Mouse (Mus musculus) heart, embryonic 13.5 days (tissue): ENCODE results near the gene Tmub1. TPM values are rescaled to one million over a fixed set of nuclear protein-coding genes. Genes with fewer than 3 reads are reported as not detected.

Experiments
- ATAC-seq: fragments of 200-750 bp; cut with Nextera tagmentation; 2 replicates; pipeline ENCODE4 v1.8.0; 2017; ENCODE audit warnings: moderate TSS enrichment; ENCODE audit not compliant: insufficient number of reproducible peaks, low FRiP score, low TSS enrichment; ENCODE audit errors: extremely low read depth
- H3K27ac ChIP-seq: fragments of 300-500 bp; sonication (generic); replicated peaks from 2 replicates; pipeline ENCODE4 v1.5.1; 2015; ENCODE audit warnings: moderate library complexity, mild to moderate bottlenecking, inconsistent platforms
- H3K27me3 ChIP-seq: fragments of 300-500 bp; sonication (generic); replicated peaks from 2 replicates; pipeline ENCODE4 v1.6.1; 2015; ENCODE audit warnings: mild to moderate bottlenecking, inconsistent platforms
- H3K36me3 ChIP-seq: fragments of 300-500 bp; sonication (generic); 2 replicates; pipeline ENCODE4 v1.6.1; 2015; ENCODE audit warnings: mild to moderate bottlenecking, inconsistent platforms
- H3K4me1 ChIP-seq: fragments of 300-500 bp; sonication (generic); 2 replicates; pipeline ENCODE4 v1.6.1; 2015; ENCODE audit warnings: inconsistent platforms
- H3K4me2 ChIP-seq: fragments of 300-500 bp; sonication (generic); 2 replicates; pipeline ENCODE4 v1.6.1; 2015; ENCODE audit warnings: inconsistent platforms, mild to moderate bottlenecking, moderate library complexity
- H3K4me3 ChIP-seq: fragments of 300-500 bp; sonication (generic); 2 replicates; pipeline ENCODE4 v1.5.1; 2015; ENCODE audit warnings: moderate library complexity, mild to moderate bottlenecking, inconsistent platforms
- H3K9ac ChIP-seq: fragments of 300-500 bp; sonication (generic); 2 replicates; pipeline ENCODE4 v1.6.1; 2015; ENCODE audit warnings: inconsistent platforms, mild to moderate bottlenecking, moderate library complexity
- H3K9me3 ChIP-seq: fragments of 300-500 bp; sonication (generic); 2 replicates; pipeline ENCODE4 v1.6.1; 2016; ENCODE audit warnings: inconsistent platforms
- WGBS: fragments of 180-500 bp; shearing (Covaris S2); methylation state at CpG from one replicate; pipeline ENCODE4 v1.1.7; 2015; ENCODE audit warnings: mixed read lengths; 5-methylcytosine and 5-hydroxymethylcytosine counted together
- polyA plus RNA-seq: library from polyadenylated mRNA; unstranded; fragments of >200 nt; fragmentation: Nextera tagmentation; extraction: Ambion mirVana; gene quantifications from 2 replicates; pipeline ENCODE4 v1.2.1, GENCODE M21; 2015

Tmub1 gene
- polyA plus RNA-seq, 1 experiment from 2014 or later = 16.2 TPM

DNA sequence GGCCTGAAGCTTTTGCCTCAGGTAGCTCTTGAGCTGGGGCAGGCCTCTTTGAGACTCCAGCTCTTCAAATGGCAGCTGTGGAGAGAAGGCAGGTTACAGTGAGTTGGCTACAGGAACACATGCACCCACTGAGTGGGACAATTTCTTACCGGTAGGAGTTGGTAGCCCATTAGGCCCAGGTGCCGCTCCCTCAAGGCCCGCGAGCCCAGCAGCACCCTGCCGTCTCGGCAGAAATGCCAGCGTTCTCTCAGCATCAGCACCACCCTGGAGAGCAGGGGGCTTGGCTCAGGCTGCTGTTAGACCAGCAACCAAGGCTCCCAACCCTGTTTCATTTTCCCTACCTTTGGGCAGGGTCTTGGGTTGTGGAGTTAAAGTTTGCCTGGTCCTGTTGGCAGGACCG, 6.5 kb downstream of the Tmub1 start:
- 91% methylated on average over 8 of the region's 8 CpGs for WGBS
- Histone ChIP-seq H3K27ac (no peak overlapping the region), H3K9ac (no peak overlapping the region), H3K27me3 (no peaks in the 10 kb centered on the region), H3K4me1 (peaks cover 20% of the 10 kb centered on the region), H3K9me3 (no peaks in the 10 kb centered on the region), H3K4me2 (no peak overlapping the region), H3K4me3 (no peak overlapping the region), H3K36me3 (peaks cover 74% of the 10 kb centered on the region)
- no peak for ATAC-seq

DNA sequence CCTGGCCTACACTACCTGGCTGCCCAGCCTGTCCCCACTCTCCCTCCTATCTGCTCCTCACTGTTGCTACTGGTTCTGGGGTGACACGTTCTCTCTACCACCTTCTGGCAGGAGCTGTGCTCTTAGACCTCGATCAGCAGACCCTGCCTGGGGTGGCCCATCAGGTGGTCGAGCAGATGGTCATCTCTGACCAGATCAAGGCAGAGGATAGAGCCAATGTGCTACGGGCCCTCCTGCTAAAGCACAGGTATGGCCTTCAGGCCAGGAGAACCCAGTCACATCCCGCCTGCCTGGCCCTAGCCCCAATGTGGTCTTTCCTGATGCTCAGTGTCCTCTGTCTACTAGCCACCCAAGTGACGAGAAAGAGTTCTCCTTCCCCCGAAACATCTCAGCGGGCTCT, 13.7 kb downstream of the Tmub1 start:
- H3K9me3 ChIP-seq = no peaks in the 10 kb centered on the region
- H3K4me2 ChIP-seq = no peak overlapping the region
- no peak for ATAC-seq
- H3K27me3 ChIP-seq = no peaks in the 10 kb centered on the region
- no peak overlapping the region for H3K4me3 ChIP-seq
- peaks cover 96% of the 10 kb centered on the region for H3K36me3 ChIP-seq
- H3K9ac ChIP-seq = peak overlapping the region; percentile 19; the same call in 1 of the 2 replicates
- H3K27ac ChIP-seq = peak overlapping the region; percentile 53; the same call in 1 of the 2 replicates
- H3K4me1 ChIP-seq = peaks cover 16% of the 10 kb centered on the region
- 84% methylated on average over 8 of the region's 8 CpGs for WGBS

DNA sequence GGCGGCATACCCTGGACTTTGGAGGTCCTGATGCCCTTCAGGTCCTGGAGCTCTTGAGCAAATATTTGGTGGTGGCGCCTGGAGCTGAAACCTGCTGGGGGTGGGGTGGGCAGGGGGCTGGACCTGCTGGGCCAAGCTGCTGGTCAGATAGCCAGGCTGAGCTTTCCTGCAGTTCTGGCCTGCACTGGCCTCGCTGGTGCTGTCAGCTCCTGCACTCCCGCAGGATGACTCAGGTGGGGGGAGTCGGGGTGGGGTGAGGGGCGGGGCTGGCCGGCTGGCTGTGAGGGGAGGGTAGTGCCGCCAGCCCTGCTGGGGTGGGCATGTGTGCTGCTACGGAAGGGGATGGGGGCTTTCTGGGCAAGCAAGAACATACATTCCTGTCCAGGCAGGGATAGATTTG, 19.1 kb downstream of the Tmub1 start:
- Histone ChIP-seq H3K4me1 (peaks cover 54% of the 10 kb centered on the region), H3K9ac (peak overlapping the region; percentile 91), H3K4me2 (peak overlapping the region; percentile 96), H3K27me3 (no peaks in the 10 kb centered on the region), H3K27ac (0 out of 2 replicates have a peak overlapping the region, but pooled peaks have one; percentile 5), H3K36me3 (peaks cover 45% of the 10 kb centered on the region), H3K9me3 (no peaks in the 10 kb centered on the region), H3K4me3 (0 out of 2 replicates have a peak overlapping the region, but pooled peaks have one; percentile 3)
- 21% methylated on average over 9 of the region's 9 CpGs for WGBS
- ATAC-seq = no peak

DNA sequence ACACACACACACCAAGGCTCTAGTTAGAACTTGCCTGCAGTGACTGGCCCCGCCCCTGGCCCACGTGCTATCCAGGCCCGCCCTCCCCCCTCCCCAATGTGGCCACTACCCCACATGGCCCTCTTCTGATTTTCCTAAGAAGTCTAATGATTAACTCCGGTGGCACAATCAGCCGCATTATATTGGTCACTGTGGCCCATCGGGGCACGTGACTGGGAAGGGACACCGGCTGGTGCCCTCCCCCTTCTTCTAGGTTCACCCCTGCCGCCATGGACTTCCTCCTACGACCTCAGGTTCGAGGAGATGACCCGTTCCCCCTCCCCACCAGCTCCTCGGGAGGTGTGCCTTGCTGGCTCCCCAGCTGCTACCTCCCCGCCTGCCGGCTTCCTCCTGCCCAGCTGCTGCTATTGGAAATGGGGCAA, 19.7 kb downstream of the Tmub1 start:
- 0 out of 2 replicates have a peak overlapping the region, but pooled peaks have one; percentile 3 for H3K4me3 ChIP-seq
- H3K9me3 ChIP-seq = no peaks in the 10 kb centered on the region
- 14% methylated on average over 15 of the region's 15 CpGs for WGBS
- H3K9ac ChIP-seq = peak overlapping the region; percentile 91
- H3K4me2 ChIP-seq = peak overlapping the region; percentile 96
- H3K27me3 ChIP-seq = no peaks in the 10 kb centered on the region
- peaks cover 49% of the 10 kb centered on the region for H3K4me1 ChIP-seq
- H3K36me3 ChIP-seq = peaks cover 39% of the 10 kb centered on the region
- 0 out of 2 replicates have a peak overlapping the region, but pooled peaks have one; percentile 5 for H3K27ac ChIP-seq
- ATAC-seq = no peak

GRCm38 (mm10) chr5:24427285-24427633, 20.4 kb downstream of the Tmub1 start:
- WGBS = 27% methylated on average over 12 of the region's 12 CpGs
- Histone ChIP-seq H3K9ac (peak overlapping the region; percentile 91; the same call in 1 of the 2 replicates), H3K9me3 (no peaks in the 10 kb centered on the region), H3K27me3 (no peaks in the 10 kb centered on the region), H3K36me3 (peaks cover 31% of the 10 kb centered on the region), H3K4me3 (peak overlapping the region; percentile 81), H3K4me1 (peaks cover 51% of the 10 kb centered on the region), H3K27ac (no peak overlapping the region), H3K4me2 (peak overlapping the region; percentile 96)
- ATAC-seq = no peak

DNA sequence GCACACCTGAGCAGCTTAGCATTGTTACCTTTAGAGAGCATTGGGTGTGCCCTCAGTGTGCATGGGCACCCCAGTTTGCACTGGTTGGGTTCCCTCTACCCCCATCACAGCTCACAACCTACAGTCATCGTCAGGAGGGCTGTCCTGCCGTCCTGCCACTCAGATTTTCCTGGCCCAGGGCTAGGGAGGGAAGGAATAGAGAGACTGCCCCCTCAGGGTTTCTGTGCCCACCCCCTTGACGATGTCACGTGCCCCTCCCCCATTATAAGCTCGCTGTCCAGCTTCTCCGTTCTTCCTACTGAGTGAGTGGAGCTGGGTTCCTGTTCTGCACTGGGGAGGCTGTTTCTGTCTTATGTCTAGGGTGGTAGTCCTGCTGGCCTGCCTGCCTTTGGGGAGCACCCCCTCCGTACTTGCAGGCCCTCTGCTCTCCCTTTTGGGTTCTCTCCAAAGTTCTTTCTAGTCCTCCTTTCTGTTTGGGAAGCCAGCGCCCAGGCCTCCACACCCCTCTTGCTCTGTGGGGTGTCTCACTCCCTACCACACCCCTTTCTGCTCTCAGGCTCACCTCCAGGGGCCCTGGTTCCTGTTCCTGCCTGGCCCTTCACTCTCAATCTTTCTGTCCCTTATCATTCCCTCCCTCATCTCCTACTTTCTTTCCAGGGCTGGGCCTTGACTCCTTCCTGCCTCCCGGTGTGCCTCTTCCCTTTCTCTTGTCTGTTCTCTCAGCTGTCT, 20.9 kb downstream of the Tmub1 start:
- Histone ChIP-seq H3K4me2 (peak overlapping the region; percentile 96), H3K36me3 (peaks cover 30% of the 10 kb centered on the region), H3K27ac (no peak overlapping the region), H3K9ac (peak overlapping the region; percentile 91), H3K27me3 (no peaks in the 10 kb centered on the region), H3K9me3 (no peaks in the 10 kb centered on the region), H3K4me3 (peak overlapping the region; percentile 81), H3K4me1 (peaks cover 51% of the 10 kb centered on the region)
- WGBS = 18% methylated on average over 9 of the region's 9 CpGs
- no peak for ATAC-seq

- H3K9me3 ChIP-seq = no peaks in the 10 kb centered on the region
- 3% methylated on average over 10 of the region's 10 CpGs for WGBS
- H3K4me1 ChIP-seq = peaks cover 51% of the 10 kb centered on the region
- H3K27me3 ChIP-seq = no peaks in the 10 kb centered on the region
- H3K9ac ChIP-seq = peak overlapping the region; percentile 91
- H3K4me3 ChIP-seq = peak overlapping the region; percentile 81
- ATAC-seq = no peak
- H3K4me2 ChIP-seq = peak overlapping the region; percentile 96
- peaks cover 30% of the 10 kb centered on the region for H3K36me3 ChIP-seq
- H3K27ac ChIP-seq = peak overlapping the region; percentile 97
These were observed 21.6 kb downstream of the Tmub1 start for GRCm38 (mm10) chr5:24426037-24426432.

GRCm38 (mm10) chr5:24425421-24426036, 22.1 kb downstream of the Tmub1 start:
- peaks cover 51% of the 10 kb centered on the region for H3K4me1 ChIP-seq
- H3K9ac ChIP-seq = peak overlapping the region; percentile 91
- H3K36me3 ChIP-seq = peaks cover 30% of the 10 kb centered on the region
- H3K27me3 ChIP-seq = no peaks in the 10 kb centered on the region
- ATAC-seq = no peak; the same call in 1 of the 2 replicates
- peak overlapping the region; percentile 81 for H3K4me3 ChIP-seq
- H3K4me2 ChIP-seq = peak overlapping the region; percentile 96
- H3K9me3 ChIP-seq = no peaks in the 10 kb centered on the region
- H3K27ac ChIP-seq = peak overlapping the region; percentile 97
- WGBS = under 1% methylated on average over 26 of the region's 30 CpGs

- Histone ChIP-seq H3K27me3 (no peaks in the 10 kb centered on the region), H3K4me1 (peaks cover 51% of the 10 kb centered on the region), H3K9ac (peak overlapping the region; percentile 91), H3K27ac (peak overlapping the region; percentile 97), H3K9me3 (no peaks in the 10 kb centered on the region), H3K4me2 (peak overlapping the region; percentile 96), H3K36me3 (peaks cover 30% of the 10 kb centered on the region), H3K4me3 (peak overlapping the region; percentile 81)
- peak; percentile 27 for ATAC-seq
- under 1% methylated on average over 49 of the region's 60 CpGs for WGBS
These were observed 22.7 kb downstream of the Tmub1 start for GRCm38 (mm10) chr5:24424861-24425411.

DNA sequence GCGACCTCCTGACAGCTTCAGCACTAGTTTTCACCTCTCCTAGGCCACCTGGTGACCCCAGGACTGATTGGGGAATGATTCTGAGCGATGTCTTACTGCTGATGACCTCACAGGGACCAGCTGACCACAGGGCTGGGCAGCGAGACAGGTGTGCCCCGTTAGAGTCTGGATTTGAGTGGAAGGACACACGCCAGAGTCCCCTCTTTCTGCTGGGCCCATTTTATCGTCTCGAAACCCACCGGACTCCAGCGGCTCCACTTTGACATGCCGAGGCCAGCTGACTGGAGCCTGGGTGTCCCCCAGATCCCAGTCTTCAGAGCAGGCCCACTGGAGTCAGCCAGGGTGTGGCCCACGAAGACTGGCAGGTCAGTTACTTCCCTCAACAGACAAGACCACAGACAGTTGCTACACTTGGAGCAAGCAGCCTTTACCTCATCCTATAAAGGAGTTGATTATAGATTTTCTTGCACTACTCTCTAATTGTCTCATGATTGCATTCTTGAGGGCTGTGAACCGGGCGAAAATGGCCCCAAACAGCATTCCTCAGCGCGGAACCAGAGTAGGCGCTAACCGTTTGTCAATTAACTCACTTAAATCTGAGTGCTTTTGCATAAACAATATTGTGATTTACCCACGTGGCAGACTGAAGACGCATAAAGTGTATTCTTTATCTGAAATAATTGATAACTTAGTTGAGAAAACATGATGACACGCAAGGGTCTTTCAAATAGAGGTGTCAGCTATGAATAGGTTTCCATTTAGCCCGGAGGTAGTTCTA, 23.5 kb downstream of the Tmub1 start:
- H3K4me3 ChIP-seq = peak overlapping the region; percentile 81
- peak overlapping the region; percentile 97 for H3K27ac ChIP-seq
- no peaks in the 10 kb centered on the region for H3K27me3 ChIP-seq
- H3K9ac ChIP-seq = peak overlapping the region; percentile 91
- H3K36me3 ChIP-seq = peaks cover 30% of the 10 kb centered on the region
- ATAC-seq = peak; percentile 0; the same call in 1 of the 2 replicates
- peaks cover 51% of the 10 kb centered on the region for H3K4me1 ChIP-seq
- H3K4me2 ChIP-seq = peak overlapping the region; percentile 96
- WGBS = 12% methylated on average over 21 of the region's 21 CpGs
- no peaks in the 10 kb centered on the region for H3K9me3 ChIP-seq
